24 mouse cellular contexts compared by ENCODE assay signal in the genomic region with DNA sequence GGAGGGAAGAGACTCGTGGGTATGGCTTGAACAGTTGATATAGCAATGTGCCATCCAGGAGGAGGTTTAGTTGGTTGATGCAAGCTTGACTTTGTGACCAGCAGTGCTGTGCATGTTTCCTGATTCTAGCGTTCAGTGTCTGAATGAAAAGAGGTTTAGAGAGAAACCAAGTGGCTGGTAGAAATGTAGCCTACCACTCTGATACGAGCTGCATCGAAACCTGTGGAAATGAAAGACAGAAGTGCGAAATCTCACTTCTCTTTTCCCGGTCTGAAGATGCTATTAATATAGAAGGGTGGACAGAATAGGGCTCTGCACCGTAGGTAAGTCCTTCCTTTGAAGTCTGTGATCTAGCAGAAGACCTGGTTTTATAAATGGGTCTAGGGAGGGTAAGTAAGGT. TPM values are rescaled to one million over a fixed set of nuclear protein-coding genes. Genes with fewer than 3 reads are reported as not detected.
DNase-seq lines count a peak whose midpoint lies in the region; ATAC-seq and TF ChIP-seq lines count a peak whose summit lies in the region.
"Had no signal": no experiment of that assay in that cellular context is flagged by ENCODE, and none has a peak within 500 bp of the region (broad histone marks: within the 10 kb centered on the region; RNA-seq: fewer than 3 reads in every experiment).

No protein-coding gene starts in this region.

- H3K9ac ChIP-seq in hindbrain, embryonic 11.5 days (ENCODE audit: low read depth, low read length), result no peak overlapping the region
- H3K9ac ChIP-seq: embryonic facial prominence, embryonic 12.5 days; hindbrain, embryonic 12.5 days; lung, embryonic 14.5 days had no signal

- no peak for TF ChIP-seq CTCF in layer of hippocampus, adult 2 months (conservative IDR thresholded peaks at IDR 0.05)
- no peak for TF ChIP-seq CTCF in bone marrow macrophage, adult 2 months (IDR thresholded peaks at IDR 0.05; ENCODE audit: low read depth, low read length)

- H3K4me3 ChIP-seq in layer of hippocampus, adult 2 months, result no peak overlapping the region
- peak overlapping the region; percentile 42 for H3K4me3 ChIP-seq in bone marrow macrophage, adult 2 months (ENCODE audit: insufficient read depth, low read length)
- H3K4me3 ChIP-seq in hindbrain, embryonic 11.5 days (ENCODE audit: low read depth, low read length), result no peak overlapping the region
- H3K4me3 ChIP-seq: embryonic facial prominence, embryonic 12.5 days; erythroblast, embryonic 14.5 days; hindbrain, embryonic 12.5 days; limb, embryonic 10.5 days; myocyte had no signal

- ATAC-seq in monocyte, adult 5-6 weeks (replicated peaks; ENCODE audit: insufficient number of reproducible peaks, low FRiP score, low TSS enrichment, poor library complexity, severe bottlenecking), result peak; percentile 36; the same call in 1 of the 2 replicates
- no peak for ATAC-seq in hindbrain, embryonic 11.5 days (ENCODE audit: low FRiP score)
- ATAC-seq: forebrain, embryonic 14.5 days had no signal

- no peaks in the 10 kb centered on the region for H3K27me3 ChIP-seq in hindbrain, embryonic 11.5 days (ENCODE audit: control insufficient read depth, insufficient read depth, low read length)
- H3K27me3 ChIP-seq: embryonic facial prominence, embryonic 12.5 days; hindbrain, embryonic 12.5 days had no signal

- H3K9me3 ChIP-seq in hindbrain, embryonic 11.5 days (ENCODE audit: control insufficient read depth, low read length), result no peaks in the 10 kb centered on the region
- H3K9me3 ChIP-seq: hindbrain, embryonic 12.5 days; limb, embryonic 10.5 days had no signal

- no peak for TF ChIP-seq POLR2A in bone marrow macrophage, adult 2 months (IDR thresholded peaks at IDR 0.05; ENCODE audit: borderline replicate concordance, low read depth, low read length)

- H3K4me1 ChIP-seq in bone marrow macrophage, adult 2 months (ENCODE audit: control insufficient read depth, insufficient read depth, low read length), result peaks cover 60% of the 10 kb centered on the region
- peaks cover 4% of the 10 kb centered on the region; the same call in 1 of the 2 replicates for H3K4me1 ChIP-seq in hindbrain, embryonic 11.5 days (replicated peaks; ENCODE audit: control insufficient read depth, insufficient read depth, low read length)

- DNase-seq in layer of hippocampus, adult 2 months (ENCODE audit: low spot score in 2 of 2), result no peak
- DNase-seq in layer of hippocampus, postnatal 14 days (ENCODE audit: low spot score in 2 of 2), result no peak
- peak; percentile 85 for DNase-seq in A20 (ENCODE audit: low read depth, low spot score)
- DNase-seq in cerebellum, postnatal 4 days (ENCODE audit: low spot score in 2 of 2), result no peak
- no peak for DNase-seq in hindbrain, embryonic 11.5 days (ENCODE audit: low spot score)
- DNase-seq: cerebellum, adult 9-10 months; gastrocnemius, postnatal 25 days; kidney, adult 9 months; midbrain, embryonic 14.5 days had no signal

- 93% methylated on average over 7 of the region's 7 CpGs for WGBS in hindbrain, embryonic 11.5 days

- H3K36me3 ChIP-seq in hindbrain, embryonic 11.5 days (ENCODE audit: control insufficient read depth, insufficient read depth, low read length), result peaks cover 3% of the 10 kb centered on the region; the same call in 1 of the 2 replicates

- H3K4me2 ChIP-seq in hindbrain, embryonic 11.5 days (replicated peaks; ENCODE audit: low read depth, low read length), result no peak overlapping the region
- H3K4me2 ChIP-seq: embryonic facial prominence, embryonic 12.5 days; hindbrain, embryonic 12.5 days; liver, embryonic 11.5 days; lung, embryonic 14.5 days had no signal

- H3K27ac ChIP-seq in layer of hippocampus, adult 2 months, result peak overlapping the region; percentile 39; the same call in 1 of the 2 replicates
- H3K27ac ChIP-seq in bone marrow macrophage, adult 2 months (ENCODE audit: insufficient read depth, low read depth, low read length), result peak overlapping the region; percentile 66
- no peak overlapping the region for H3K27ac ChIP-seq in hindbrain, embryonic 11.5 days (ENCODE audit: low read depth, low read length)
- H3K27ac ChIP-seq: embryonic facial prominence, embryonic 12.5 days; hindbrain, embryonic 12.5 days; limb, embryonic 10.5 days had no signal

RNA-seq across cellular contexts. Expression of a gene that starts 11.2 kb away (rescaled TPM):
- total RNA-seq in layer of hippocampus, adult 2 months (2021), result 100 to 1,000 TPM; 131 to 136 TPM
- 100 to 1,000 TPM; 122 to 129 TPM for total RNA-seq in layer of hippocampus, postnatal 14 days (2021)
- 140 and 151 TPM in 2 replicates for polyA plus RNA-seq in bone marrow macrophage, adult 2 months (2012; ENCODE audit: insufficient read depth, insufficient read length, missing spikeins)
- total RNA-seq in monocyte, adult 5-6 weeks (2017), result 104 to 141 TPM (median 123 TPM) in 3 replicates
- polyA plus RNA-seq in hindbrain, embryonic 11.5 days (2014; fragmentation: Nextera tagmentation; extraction: Ambion mirVana), result 120 and 131 TPM in 2 replicates

RNA-seq across cellular contexts. Expression of a gene that starts 51.0 kb away (rescaled TPM):
- total RNA-seq in layer of hippocampus, adult 2 months (2021), result not detected
- total RNA-seq in layer of hippocampus, postnatal 14 days (2021), result not detected
- not detected in 2 replicates for polyA plus RNA-seq in bone marrow macrophage, adult 2 months (2012; ENCODE audit: insufficient read depth, insufficient read length, missing spikeins)
- not detected in 3 replicates for total RNA-seq in monocyte, adult 5-6 weeks (2017)
- not detected in 2 replicates for polyA plus RNA-seq in hindbrain, embryonic 11.5 days (2014; fragmentation: Nextera tagmentation; extraction: Ambion mirVana)
- total RNA-seq: adrenal gland, adult 18-20 months; gastrocnemius, postnatal 25 days had no signal
- polyA plus RNA-seq: C2C12; embryonic facial prominence, embryonic 12.5 days; erythroblast, embryonic 14.5 days; forebrain, embryonic 14.5 days; heart, postnatal 0 days; hindbrain, embryonic 12.5 days; limb, embryonic 10.5 days; liver, embryonic 11.5 days; lung, embryonic 14.5 days; midbrain, embryonic 14.5 days; myocyte; neural tube, embryonic 14.5 days; stomach, embryonic 14.5 days had no signal

RNA-seq across cellular contexts. Expression of a gene that starts 58.6 kb away (rescaled TPM):
- total RNA-seq in layer of hippocampus, adult 2 months (2021), result not detected
- not detected for total RNA-seq in layer of hippocampus, postnatal 14 days (2021)
- polyA plus RNA-seq in bone marrow macrophage, adult 2 months (2012; ENCODE audit: insufficient read depth, insufficient read length, missing spikeins), result not detected in 2 replicates
- total RNA-seq in monocyte, adult 5-6 weeks (2017), result not detected in 3 replicates
- polyA plus RNA-seq in hindbrain, embryonic 11.5 days (2014; fragmentation: Nextera tagmentation; extraction: Ambion mirVana), result not detected in 2 replicates
- total RNA-seq: adrenal gland, adult 18-20 months; gastrocnemius, postnatal 25 days had no signal
- polyA plus RNA-seq: C2C12; embryonic facial prominence, embryonic 12.5 days; erythroblast, embryonic 14.5 days; forebrain, embryonic 14.5 days; heart, postnatal 0 days; hindbrain, embryonic 12.5 days; limb, embryonic 10.5 days; liver, embryonic 11.5 days; lung, embryonic 14.5 days; midbrain, embryonic 14.5 days; myocyte; neural tube, embryonic 14.5 days; stomach, embryonic 14.5 days had no signal
